Mouse (Mus musculus) kidney, adult 9 months (tissue): ENCODE data around the gene Sh3bp2.
"Not testable (repeated sequence)": the region's sequence is repeated elsewhere in the genome, so short reads cannot be mapped to it uniquely, and the experiment has no call there.

Experiments
- DNase-seq: peaks from one replicate; pipeline ENCODE4 v3.0.0; 2022

Gene Sh3bp2

GRCm38 (mm10) chr5:34573268-34574221 is 47.9 kb downstream of the Sh3bp2 start, which contains the start of gene Add1:
Add1 (plus strand) TSS chr5:34573664.
- peak; percentile 98 for DNase-seq

GRCm38 (mm10) chr5:34574721-34575120 is 49.1 kb downstream of the Sh3bp2 start:
- DNase-seq: peak; percentile 32

GRCm38 (mm10) chr5:34576286-34576685 is 50.6 kb downstream of the Sh3bp2 start:
- DNase-seq: peak; percentile 58

- peak; percentile 16 for DNase-seq
These were observed 52.5 kb downstream of the Sh3bp2 start for GRCm38 (mm10) chr5:34578038-34578655.

- DNase-seq: no peak
These were observed 53.7 kb downstream of the Sh3bp2 start for GRCm38 (mm10) chr5:34579377-34579776.

GRCm38 (mm10) chr5:34581671-34582313 is 56.2 kb downstream of the Sh3bp2 start:
- not testable (repeated sequence) for DNase-seq

- DNase-seq: peak; percentile 16
These were observed 56.7 kb downstream of the Sh3bp2 start for GRCm38 (mm10) chr5:34582314-34582675.

GRCm38 (mm10) chr5:34585216-34585615 is 59.6 kb downstream of the Sh3bp2 start:
- no peak for DNase-seq

GRCm38 (mm10) chr5:34587881-34588280 is 62.2 kb downstream of the Sh3bp2 start:
- DNase-seq: no peak

- DNase-seq: peak; percentile 69
These were observed 64.4 kb downstream of the Sh3bp2 start for GRCm38 (mm10) chr5:34590059-34590458.

- no peak for DNase-seq
These were observed 65.1 kb downstream of the Sh3bp2 start for GRCm38 (mm10) chr5:34590702-34591101.

GRCm38 (mm10) chr5:34591388-34592004 is 65.9 kb downstream of the Sh3bp2 start:
- DNase-seq: peak; percentile 32

- not testable (repeated sequence) for DNase-seq
These were observed 66.6 kb downstream of the Sh3bp2 start for GRCm38 (mm10) chr5:34592224-34592623.

- DNase-seq: no peak
These were observed 67.0 kb downstream of the Sh3bp2 start for GRCm38 (mm10) chr5:34592666-34593065.

- DNase-seq: no peak
These were observed 67.6 kb downstream of the Sh3bp2 start for GRCm38 (mm10) chr5:34593202-34593727.

- no peak for DNase-seq
These were observed 78.9 kb downstream of the Sh3bp2 start for GRCm38 (mm10) chr5:34604576-34604975.

GRCm38 (mm10) chr5:34607100-34607880 is 81.7 kb downstream of the Sh3bp2 start:
- no peak for DNase-seq

- DNase-seq: no peak
These were observed 82.6 kb downstream of the Sh3bp2 start for GRCm38 (mm10) chr5:34608226-34608625.

GRCm38 (mm10) chr5:34609966-34610365 is 84.3 kb downstream of the Sh3bp2 start:
- peak; percentile 26 for DNase-seq
